Mouse (Mus musculus): Measurements from ENCODE around the gene Colgalt1. TPM values are rescaled to one million over a fixed set of nuclear protein-coding genes. Genes with fewer than 3 reads are reported as not detected.
A peak's percentile ranks its signal among the peaks of the same experiment; 100 is the strongest.

The Colgalt1 gene
- total RNA-seq, 2 experiments from 2014 or later, result 53.7 to 54.1 TPM

GRCm38 (mm10) chr8:71627265-71628099 is 16.7 kb downstream of the Colgalt1 start:
- DNase-seq (ENCODE audit: low spot score in 2 of 2), result no peak

GRCm38 (mm10) chr8:71628396-71629095 is 17.7 kb downstream of the Colgalt1 start:
- no peak for DNase-seq (ENCODE audit: low spot score in 2 of 2)

GRCm38 (mm10) chr8:71629096-71629697 is 18.4 kb downstream of the Colgalt1 start:
- peak; percentile 87 to 88 for DNase-seq (ENCODE audit: low spot score in 2 of 2)

GRCm38 (mm10) chr8:71629781-71630212 is 19.0 kb downstream of the Colgalt1 start:
- no peak for DNase-seq (ENCODE audit: low spot score in 2 of 2)

- DNase-seq (ENCODE audit: low spot score in 2 of 2), result no peak
These were observed 20.0 kb downstream of the Colgalt1 start for GRCm38 (mm10) chr8:71630761-71631160.

GRCm38 (mm10) chr8:71631897-71632296 is 21.1 kb downstream of the Colgalt1 start:
- DNase-seq (ENCODE audit: low spot score in 2 of 2), result no peak

- no peak for DNase-seq (ENCODE audit: low spot score in 2 of 2)
These were observed 22.4 kb downstream of the Colgalt1 start for GRCm38 (mm10) chr8:71633164-71633563.

- DNase-seq (ENCODE audit: low spot score in 2 of 2), result no peak
These were observed 23.3 kb downstream of the Colgalt1 start for GRCm38 (mm10) chr8:71633981-71634667.

- DNase-seq (ENCODE audit: low spot score in 2 of 2), result no peak
These were observed 26.6 kb downstream of the Colgalt1 start for GRCm38 (mm10) chr8:71637149-71638095.

- DNase-seq (ENCODE audit: low spot score in 2 of 2), result no peak
These were observed 27.5 kb downstream of the Colgalt1 start for GRCm38 (mm10) chr8:71638321-71638720.

- DNase-seq (ENCODE audit: low spot score in 2 of 2), result no peak
These were observed 28.5 kb downstream of the Colgalt1 start for GRCm38 (mm10) chr8:71639318-71639717.

- no peak for DNase-seq (ENCODE audit: low spot score in 2 of 2)
These were observed 34.7 kb downstream of the Colgalt1 start for GRCm38 (mm10) chr8:71645510-71645909.

GRCm38 (mm10) chr8:71654600-71654999 is 43.8 kb downstream of the Colgalt1 start:
- DNase-seq (ENCODE audit: low spot score in 2 of 2), result no peak

GRCm38 (mm10) chr8:71657816-71658215 is 47.0 kb downstream of the Colgalt1 start:
- DNase-seq (ENCODE audit: low spot score in 2 of 2), result no peak

- no peak for DNase-seq (ENCODE audit: low spot score in 2 of 2)
These were observed 47.8 kb downstream of the Colgalt1 start for GRCm38 (mm10) chr8:71658515-71659049.

GRCm38 (mm10) chr8:71659751-71660150 is 49.0 kb downstream of the Colgalt1 start:
- DNase-seq (ENCODE audit: low spot score in 2 of 2), result no peak

- DNase-seq (ENCODE audit: low spot score in 2 of 2), result peak; percentile 81 to 92
These were observed 49.7 kb downstream of the Colgalt1 start for GRCm38 (mm10) chr8:71660325-71661120.

- DNase-seq (ENCODE audit: low spot score in 2 of 2), result no peak
These were observed 54.7 kb downstream of the Colgalt1 start for GRCm38 (mm10) chr8:71665331-71666130.

Data from layer of hippocampus, adult 18-20 months (tissue).